Mouse (Mus musculus): ENCODE measurements around the gene Olfr720. TPM values are rescaled to one million over a fixed set of nuclear protein-coding genes. Genes with fewer than 3 reads are reported as not detected.

The Olfr720 gene
- polyA plus RNA-seq (2021) = not detected

- CTCF ChIA-PET = no interaction called here
- in situ Hi-C loops (cut with MboI; ENCODE audit: low pct_unique_long_range_greater_than_20kb) = no loop called here
Observed at GRCm38 (mm10) chr14:14186738-14187137, at the start of gene Olfr720. Gene Olfr720, minus strand, starts transcription at chr14:14186838.

More at GRCm38 (mm10) chr14:14186738-14187137, at the start of gene Olfr720:
- ATAC-seq (no peak), DNase-seq (ENCODE audit: low read depth, low spot score) (no peak)
- POLR2A ChIA-PET = no interaction called here
- no peak for TF ChIP-seq CTCF (IDR thresholded peaks at IDR 0.05)
- H3K27me3 ChIP-seq = peaks cover 3% of the 10 kb centered on the region

Other genes with a start within 250 kb of the Olfr720 start
- gene Atxn7, start 225.4 kb downstream of the Olfr720 start, polyA plus RNA-seq (2021) = 11.3 TPM
- 158 TPM for gene Thoc7, start 225.0 kb downstream of the Olfr720 start, polyA plus RNA-seq (2021)
- gene Psmd6, start 65.9 kb downstream of the Olfr720 start, polyA plus RNA-seq (2021) = 159 TPM
- gene Olfr31, start 136.0 kb upstream of the Olfr720 start, polyA plus RNA-seq (2021) = 0.06 TPM
- 12.8 TPM for gene Il3ra, start 159.4 kb upstream of the Olfr720 start, polyA plus RNA-seq (2021)
- gene Olfr721-ps1, start 214.5 kb upstream of the Olfr720 start, polyA plus RNA-seq (2021) = not detected

Data from Patski (cell line).